Mouse (Mus musculus): ENCODE results near the gene Prpf6. TPM values are rescaled to one million over a fixed set of nuclear protein-coding genes. Genes with fewer than 3 reads are reported as not detected.
A peak's percentile ranks its signal among the peaks of the same experiment; 100 is the strongest.

The Prpf6 gene
- total and polyA plus RNA-seq, 3 experiments, result 28.3 to 53.8 (median 48.1) TPM

DNA sequence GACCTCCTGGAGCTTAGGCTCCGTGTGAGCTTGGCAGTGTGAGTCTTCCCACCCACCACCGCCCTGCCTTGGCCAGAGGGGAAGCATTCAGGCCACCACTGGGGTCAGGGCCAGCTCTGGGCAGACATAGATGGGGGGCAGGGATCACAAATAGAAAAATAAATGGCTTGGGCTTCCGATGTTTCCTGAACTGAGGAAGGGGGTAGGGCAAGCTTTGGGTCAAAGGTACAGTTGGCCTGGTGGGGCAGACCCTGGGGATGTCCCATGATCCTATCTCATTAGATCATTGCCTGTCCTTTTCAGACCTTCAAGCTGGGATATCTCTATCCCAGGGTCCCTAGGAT, 86.1 kb downstream of the Prpf6 start:
- no peak overlapping the region for H3K4me2 ChIP-seq (ENCODE audit: insufficient read depth, low read depth, poor library complexity, severe bottlenecking)
- no peaks in the 10 kb centered on the region for H3K36me3 ChIP-seq (replicated peaks in 1 of 2; ENCODE audit: control insufficient read depth in 1 of 2, insufficient read depth in 1 of 2, low read length in 1 of 2)
- no peak overlapping the region for H3K27ac ChIP-seq (ENCODE audit: insufficient read depth, low read depth)
- H3K9me3 ChIP-seq (replicated peaks; ENCODE audit: low read length), result no peaks in the 10 kb centered on the region
- no peaks in the 10 kb centered on the region for H3K79me2 ChIP-seq (replicated peaks; ENCODE audit: control insufficient read depth, extremely low read depth, insufficient read depth, poor library complexity, severe bottlenecking)
- in situ Hi-C loops (cut with MboI; ENCODE audit: low pct_ligation_motif_present, low pct_unique_long_range_greater_than_20kb, low sequenced_read_pairs) (loop anchor here (5.0 kb wide), 1 partner anchor 35 kb away; no protein-coding TSS in a partner anchor), dilution Hi-C loops (cut with MboI; ENCODE audit: extremely low pct_ligation_motif_present, extremely low pct_unique_long_range_greater_than_20kb, low sequenced_read_pairs) (no loop called here)
- H3K9ac ChIP-seq (ENCODE audit: insufficient read depth, low read depth), result no peak overlapping the region
- no peak overlapping the region for H3K4me3 ChIP-seq (replicated peaks in 1 of 3; ENCODE audit: low read depth in 2 of 3, low read length in 2 of 3, poor library complexity in 1 of 3)
- peaks cover 21 to 46% of the 10 kb centered on the region in 2 experiments for H3K4me1 ChIP-seq (ENCODE audit: control insufficient read depth in 1 of 2, insufficient read depth in 2 of 2)
- TF ChIP-seq ZC3H11A (IDR thresholded peaks at IDR 0.05; ENCODE audit: low read depth, low read length), result no peak
- no peak for TF ChIP-seq HCFC1 (IDR thresholded peaks at IDR 0.05; ENCODE audit: low read depth, low read length)
- no peak for TF ChIP-seq GABPA (IDR thresholded peaks at IDR 0.05; ENCODE audit: insufficient replicate concordance, low read depth, low read length)
- TF ChIP-seq MEF2A (IDR thresholded peaks at IDR 0.05; ENCODE audit: borderline replicate concordance, low read depth, low read length), result no peak
- no peak for TF ChIP-seq E2F4 (IDR thresholded peaks at IDR 0.05; ENCODE audit: insufficient replicate concordance, low read depth, low read length)
- TF ChIP-seq MAZ (IDR thresholded peaks at IDR 0.05; ENCODE audit: low read depth, low read length), result no peak
- no peak for TF ChIP-seq NELFE (IDR thresholded peaks at IDR 0.05; ENCODE audit: low read depth, low read length)
- TF ChIP-seq SIN3A (IDR thresholded peaks at IDR 0.05; ENCODE audit: low read length), result no peak
- no peak for TF ChIP-seq POLR2A (IDR thresholded peaks at IDR 0.05; ENCODE audit: low read depth, low read length)
- no peak for TF ChIP-seq BHLHE40 (IDR thresholded peaks at IDR 0.05; ENCODE audit: low read depth, low read length)
- H3K27me3 ChIP-seq (replicated peaks), result peaks cover 9% of the 10 kb centered on the region
- DNase-seq (ENCODE audit: extremely low read depth), result no peak

DNA sequence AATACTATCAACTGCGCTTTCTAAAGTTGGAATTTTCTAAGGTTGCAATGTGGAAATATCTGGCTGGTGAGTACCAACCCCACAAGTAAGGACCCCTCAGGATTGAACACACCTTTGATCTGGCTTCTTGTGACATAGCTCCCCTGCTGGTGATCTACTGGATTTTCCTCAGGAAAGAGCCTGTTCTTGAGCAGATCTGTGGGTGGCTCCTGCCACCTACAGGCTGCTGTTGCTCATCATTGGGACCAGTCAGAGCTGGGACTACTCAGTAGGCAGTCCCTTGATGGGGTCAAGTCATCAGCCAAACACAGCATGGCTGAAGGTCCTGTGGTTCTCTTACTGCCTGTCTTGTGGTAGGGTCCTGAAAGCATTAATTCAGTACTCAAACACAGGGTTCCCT, 87.1 kb downstream of the Prpf6 start:
- Histone ChIP-seq H3K79me2 (replicated peaks; ENCODE audit: control insufficient read depth, extremely low read depth, insufficient read depth, poor library complexity, severe bottlenecking) (no peaks in the 10 kb centered on the region), H3K4me3 (replicated peaks in 1 of 3; ENCODE audit: low read depth in 2 of 3, low read length in 2 of 3, poor library complexity in 1 of 3) (no peak overlapping the region), H3K36me3 (replicated peaks in 1 of 2; ENCODE audit: control insufficient read depth in 1 of 2, insufficient read depth in 1 of 2, low read length in 1 of 2) (peaks cover 0 to 2% of the 10 kb centered on the region in 2 experiments), H3K4me2 (ENCODE audit: insufficient read depth, low read depth, poor library complexity, severe bottlenecking) (no peak overlapping the region), H3K27me3 (replicated peaks) (peaks cover 5% of the 10 kb centered on the region), H3K4me1 (ENCODE audit: control insufficient read depth in 1 of 2, insufficient read depth in 2 of 2) (peaks cover 21 to 46% of the 10 kb centered on the region in 2 experiments), H3K9me3 (replicated peaks; ENCODE audit: low read length) (no peaks in the 10 kb centered on the region), H3K27ac (ENCODE audit: insufficient read depth, low read depth) (no peak overlapping the region), H3K9ac (ENCODE audit: insufficient read depth, low read depth) (no peak overlapping the region)
- DNase-seq (ENCODE audit: extremely low read depth), result peak; percentile 87
- dilution Hi-C loops (cut with MboI; ENCODE audit: extremely low pct_ligation_motif_present, extremely low pct_unique_long_range_greater_than_20kb, low sequenced_read_pairs) (no loop called here), in situ Hi-C loops (cut with MboI; ENCODE audit: low pct_ligation_motif_present, low pct_unique_long_range_greater_than_20kb, low sequenced_read_pairs) (loop anchor here (5.0 kb wide), 1 partner anchor 36 kb away; no protein-coding TSS in a partner anchor)
- peak; percentile 61; the same call in 1 of the 2 replicates for TF ChIP-seq MAZ (IDR thresholded peaks at IDR 0.05; ENCODE audit: low read depth, low read length)
- TF ChIP-seq JUND (conservative IDR thresholded peaks at IDR 0.05; ENCODE audit: low read depth, low read length), result peak; percentile 55; the same call in 1 of the 2 replicates
- TF ChIP-seq CTCF (conservative IDR thresholded peaks at IDR 0.05 in 1 of 2, IDR thresholded peaks at IDR 0.05 in 1 of 2; ENCODE audit: low read depth in 2 of 2, low read length in 2 of 2), result peak; percentile 83 to 100
- TF ChIP-seq NRF1 (IDR thresholded peaks at IDR 0.05; ENCODE audit: low read depth, low read length), result peak; percentile 36; the same call in 1 of the 2 replicates
- TF ChIP-seq RAD21 (IDR thresholded peaks at IDR 0.05; ENCODE audit: low read depth, low read length), result peak; percentile 100
- TF ChIP-seq HCFC1 (IDR thresholded peaks at IDR 0.05; ENCODE audit: low read depth, low read length), result peak; percentile 49
- TF ChIP-seq POLR2A (IDR thresholded peaks at IDR 0.05; ENCODE audit: low read depth, low read length), result peak; percentile 47; the same call in 1 of the 2 replicates
- TF ChIP-seq CHD1 (IDR thresholded peaks at IDR 0.05; ENCODE audit: low read depth, low read length), result no peak
- no peak for TF ChIP-seq USF2 (conservative IDR thresholded peaks at IDR 0.05; ENCODE audit: low read depth, low read length)
- peak; percentile 61 for TF ChIP-seq ZNF384 (IDR thresholded peaks at IDR 0.05; ENCODE audit: low read depth, low read length)
- no peak for TF ChIP-seq POLR2AphosphoS2 (IDR thresholded peaks at IDR 0.05; ENCODE audit: low read depth, low read length)
- peak; percentile 12; the same call in 1 of the 2 replicates for TF ChIP-seq ZC3H11A (IDR thresholded peaks at IDR 0.05; ENCODE audit: low read depth, low read length)
- no peak for TF ChIP-seq USF1 (IDR thresholded peaks at IDR 0.05; ENCODE audit: low read depth, low read length)
- TF ChIP-seq SIN3A (IDR thresholded peaks at IDR 0.05; ENCODE audit: low read length), result no peak; the same call in 1 of the 2 replicates
- TF ChIP-seq IRF4 (IDR thresholded peaks at IDR 0.05; ENCODE audit: low read depth, low read length), result peak; percentile 64; the same call in 1 of the 2 replicates
- TF ChIP-seq MYC (IDR thresholded peaks at IDR 0.05; ENCODE audit: low read depth, low read length), result peak; percentile 89
- peak; percentile 47; the same call in 1 of the 2 replicates for TF ChIP-seq MXI1 (IDR thresholded peaks at IDR 0.05; ENCODE audit: low read depth, low read length)
- peak; percentile 80 for TF ChIP-seq SMC3 (IDR thresholded peaks at IDR 0.05; ENCODE audit: low read depth, low read length)
- 0 out of 2 replicates have a peak, but pooled peaks have one; percentile 18 for TF ChIP-seq BHLHE40 (IDR thresholded peaks at IDR 0.05; ENCODE audit: low read depth, low read length)
- peak; percentile 85; the same call in 1 of the 2 replicates for TF ChIP-seq NELFE (IDR thresholded peaks at IDR 0.05; ENCODE audit: low read depth, low read length)
- peak; percentile 48; the same call in 1 of the 2 replicates for TF ChIP-seq MEF2A (IDR thresholded peaks at IDR 0.05; ENCODE audit: borderline replicate concordance, low read depth, low read length)
- peak; percentile 52; the same call in 1 of the 2 replicates for TF ChIP-seq ZMIZ1 (IDR thresholded peaks at IDR 0.05; ENCODE audit: low read depth, low read length)
- peak; percentile 43; the same call in 1 of the 2 replicates for TF ChIP-seq ELF1 (IDR thresholded peaks at IDR 0.05; ENCODE audit: low read depth, low read length)
